Mouse (Mus musculus) erythroblast, embryonic 14.5 days (primary cell): ENCODE measurements around the gene Tstd1.

Source experiments
- GATA1 ChIP-seq: IDR thresholded peaks from 2 replicates; pipeline ENCODE4 v1.6.1; 2012; ENCODE audit warnings: low read length, inconsistent platforms, mixed read lengths
- TAL1 ChIP-seq: IDR thresholded peaks from 3 replicates; pipeline ENCODE4 v1.6.1; 2012; ENCODE audit warnings: low read length, inconsistent platforms, mixed read lengths

DNA sequence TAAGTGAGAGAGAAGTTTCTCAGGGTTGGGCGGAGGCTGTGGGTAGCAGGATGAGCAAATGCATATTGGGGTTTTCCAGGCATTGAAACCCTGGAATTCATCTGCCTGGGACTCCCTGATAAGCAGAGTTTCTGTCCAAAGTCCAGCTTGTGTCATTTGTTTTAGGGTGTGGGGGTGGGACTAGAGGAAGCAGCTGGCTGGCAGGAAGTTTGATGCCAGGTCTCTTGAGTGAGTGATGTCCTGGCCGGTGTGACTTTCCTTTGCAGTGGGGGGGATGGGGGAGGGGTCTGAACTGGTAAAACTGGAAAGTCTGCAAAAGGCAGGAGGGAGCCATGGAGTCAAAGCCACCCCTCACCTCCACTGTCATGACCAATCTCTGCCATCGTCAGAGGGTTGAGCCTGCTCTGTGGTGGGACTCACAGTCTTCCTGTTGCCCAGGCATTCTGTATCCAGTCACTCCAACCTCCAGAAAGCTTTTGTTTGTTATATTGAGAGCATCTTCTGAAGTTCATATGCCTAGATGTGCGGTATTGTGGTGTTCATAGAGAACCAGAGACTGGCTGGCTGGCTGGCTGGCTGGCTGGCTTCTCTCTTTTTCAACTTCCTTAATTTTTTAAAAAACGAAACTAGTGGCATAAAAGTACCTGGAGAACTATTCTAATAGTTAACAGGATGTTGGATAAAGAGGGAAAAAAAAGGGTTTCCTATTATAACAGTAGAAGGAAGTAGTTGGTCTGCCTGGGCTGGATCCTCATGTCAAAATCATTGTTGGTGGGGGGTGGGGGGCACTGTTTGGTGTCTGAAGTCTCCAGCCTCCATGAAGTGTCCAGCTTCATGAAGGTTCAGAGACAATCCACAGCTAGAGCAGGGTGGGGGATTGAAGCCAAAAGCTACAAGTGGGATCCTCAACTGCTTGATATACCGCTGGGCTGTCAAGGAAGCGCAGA lies 23.1 kb downstream of the Tstd1 start:
- no peak for TF ChIP-seq GATA1
- no peak for TF ChIP-seq TAL1
